Mouse (Mus musculus) ES-Bruce4 (cell line): ENCODE results near the gene Trim65.

Experiments used
- CTCF ChIP-seq: IDR thresholded peaks from one replicate; pipeline ENCODE4 v1.8.1; 2011; ENCODE audit warnings: low read depth, low read length
- POLR2A ChIP-seq: IDR thresholded peaks from one replicate; pipeline ENCODE4 v1.8.1; 2011; ENCODE audit warnings: low read length; ENCODE audit not compliant: insufficient read depth

- TF ChIP-seq CTCF = no peak
- no peak for TF ChIP-seq POLR2A
Measured at GRCm38 (mm10) chr11:116145481-116146293, 14.8 kb upstream of the Trim65 start.
